Mouse (Mus musculus) embryo, embryonic 11.5 days (tissue): ENCODE data around the gene Tmem104.

Experiments
- DNase-seq: peaks from one replicate; pipeline ENCODE4 v3.0.0-alpha.2; 2012; ENCODE audit warnings: low read depth, low spot score

The Tmem104 gene

DNA sequence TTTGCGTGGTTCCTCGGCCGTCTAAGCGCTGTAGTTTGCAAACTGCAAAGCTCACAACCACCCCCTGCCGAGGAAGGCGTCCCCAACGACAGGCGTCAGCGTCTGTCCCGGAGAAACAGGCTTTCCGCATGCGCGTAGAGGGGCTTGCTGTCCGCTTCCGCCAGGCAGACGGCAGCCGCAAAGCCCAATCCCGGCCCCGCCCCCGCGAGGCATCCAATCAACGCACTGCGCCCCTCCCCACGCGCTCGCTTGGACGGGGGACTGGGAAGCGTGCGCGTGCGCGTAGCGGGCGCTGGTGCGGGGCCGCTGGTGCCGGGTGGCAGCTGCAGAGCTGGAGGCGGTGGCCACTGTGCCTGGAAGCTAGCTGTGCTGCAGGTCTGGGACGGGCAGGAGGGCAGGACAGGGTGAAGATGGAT, at the start of gene Tmem104:
Gene Tmem104, plus strand, starts transcription at position 264 of the 416 bp plus-strand sequence.
- peak; percentile 98 for DNase-seq

DNA sequence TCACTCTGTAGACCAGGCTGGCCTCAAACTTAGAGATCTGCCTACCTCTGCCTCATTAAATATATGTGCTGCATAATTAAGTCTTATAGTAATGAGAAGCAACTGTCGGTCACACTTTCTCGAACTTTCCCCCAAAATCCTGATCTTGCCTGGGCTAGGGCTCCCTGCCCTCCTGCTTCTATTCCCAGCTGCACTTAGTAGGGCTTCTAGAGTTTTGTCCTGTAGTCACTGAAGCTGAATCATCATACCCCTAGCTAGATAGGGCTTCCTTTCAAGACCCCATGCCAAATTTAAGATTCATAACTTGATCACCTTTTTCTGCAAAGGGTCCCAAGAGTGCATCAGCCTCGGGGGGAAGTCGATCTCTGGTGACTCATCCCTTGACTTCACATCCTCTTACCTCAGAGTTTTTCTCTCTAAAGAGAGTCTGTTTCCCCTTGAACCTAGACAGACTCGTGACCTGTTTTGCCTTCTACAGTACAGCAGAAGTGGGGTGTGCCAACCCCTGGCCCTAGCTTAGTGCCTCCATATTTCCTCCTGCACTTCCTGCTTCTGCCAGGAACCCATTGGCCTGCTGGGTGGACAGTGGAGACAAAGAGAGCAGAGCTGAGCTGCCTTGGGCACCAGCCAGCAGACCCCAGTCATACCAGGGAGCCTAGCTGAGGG, 48.6 kb upstream of the Tmem104 start:
- DNase-seq: no peak

DNA sequence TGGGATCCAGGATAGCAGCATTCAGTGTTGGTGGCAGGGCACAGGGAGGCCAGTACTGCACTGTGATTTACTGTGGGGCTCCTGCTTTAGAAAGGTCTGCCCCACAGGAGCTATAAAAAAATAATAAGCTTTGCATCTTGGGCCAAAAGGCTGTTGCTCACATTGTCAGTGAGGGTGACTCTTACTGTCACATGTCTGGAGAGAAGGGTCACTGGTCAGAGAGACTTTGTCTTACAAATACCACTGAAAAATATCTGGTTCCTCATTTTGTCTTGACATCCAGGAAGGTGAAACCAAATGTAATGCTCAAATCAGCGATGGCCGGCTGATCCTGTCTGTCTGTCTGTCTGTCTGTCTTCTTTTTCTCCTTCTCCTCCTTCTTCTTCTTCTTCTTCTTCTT, 45.3 kb upstream of the Tmem104 start:
- no peak for DNase-seq

- no peak for DNase-seq
These were observed 39.5 kb upstream of the Tmem104 start for GRCm38 (mm10) chr11:115147813-115148212.

DNA sequence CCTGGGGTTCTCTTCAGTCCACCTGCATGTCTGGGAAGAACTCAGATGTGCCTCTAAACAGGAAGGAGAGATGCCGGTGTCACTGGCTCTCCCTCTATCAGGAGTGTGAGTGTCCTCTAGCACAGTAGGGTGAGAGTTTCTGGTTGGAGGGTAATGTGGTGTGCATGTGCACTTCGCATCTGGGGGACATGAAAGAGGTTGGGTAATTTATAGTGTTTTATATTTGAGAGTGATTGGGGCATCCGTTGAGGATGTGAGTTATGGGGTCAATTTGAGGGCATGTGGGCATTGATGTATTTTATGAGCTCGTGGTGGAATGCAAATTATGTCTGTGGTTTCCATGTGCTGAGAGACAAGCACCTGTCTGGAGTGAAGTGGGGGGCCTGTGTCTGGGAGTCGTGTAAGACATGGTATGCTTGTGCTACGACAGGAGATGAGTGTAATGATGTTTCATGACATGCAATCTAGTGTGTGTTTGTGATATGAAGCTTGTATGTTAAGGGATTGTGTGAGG, 36.5 kb upstream of the Tmem104 start:
- DNase-seq: no peak

DNA sequence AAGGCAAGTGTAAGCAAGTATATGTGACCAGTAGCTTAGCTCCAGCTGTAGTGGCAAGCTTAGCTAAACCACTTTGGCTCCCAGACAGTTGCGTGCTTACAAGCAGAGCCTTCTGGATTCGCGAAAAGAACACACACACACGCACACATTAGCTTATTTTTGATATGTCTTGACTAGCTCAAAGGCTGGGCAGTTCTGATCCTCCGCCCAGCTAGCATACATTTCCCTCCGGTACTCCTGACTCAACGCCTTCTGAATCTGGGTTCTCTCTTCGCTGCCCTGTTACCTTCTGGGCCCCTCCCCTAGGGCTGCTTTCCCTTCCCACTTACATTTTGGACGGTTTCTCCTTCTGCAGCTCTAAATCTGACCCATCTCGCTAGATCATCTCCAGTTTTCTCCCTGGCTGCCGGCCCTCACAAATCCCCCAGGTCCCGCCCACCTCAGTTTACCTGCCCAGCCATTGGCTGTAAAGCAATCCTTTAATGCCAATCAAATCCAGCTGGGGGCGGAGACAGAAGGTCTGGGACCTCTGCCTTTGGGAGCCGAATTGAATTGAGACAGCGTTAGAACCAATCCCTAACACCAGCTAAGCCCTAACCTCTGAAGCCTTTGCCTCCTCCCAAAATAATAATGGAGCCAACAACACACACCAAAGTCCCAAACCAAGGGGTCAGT, 35.4 kb upstream of the Tmem104 start:
- no peak for DNase-seq

GRCm38 (mm10) chr11:115153088-115153487, 34.2 kb upstream of the Tmem104 start:
- DNase-seq: no peak

DNA sequence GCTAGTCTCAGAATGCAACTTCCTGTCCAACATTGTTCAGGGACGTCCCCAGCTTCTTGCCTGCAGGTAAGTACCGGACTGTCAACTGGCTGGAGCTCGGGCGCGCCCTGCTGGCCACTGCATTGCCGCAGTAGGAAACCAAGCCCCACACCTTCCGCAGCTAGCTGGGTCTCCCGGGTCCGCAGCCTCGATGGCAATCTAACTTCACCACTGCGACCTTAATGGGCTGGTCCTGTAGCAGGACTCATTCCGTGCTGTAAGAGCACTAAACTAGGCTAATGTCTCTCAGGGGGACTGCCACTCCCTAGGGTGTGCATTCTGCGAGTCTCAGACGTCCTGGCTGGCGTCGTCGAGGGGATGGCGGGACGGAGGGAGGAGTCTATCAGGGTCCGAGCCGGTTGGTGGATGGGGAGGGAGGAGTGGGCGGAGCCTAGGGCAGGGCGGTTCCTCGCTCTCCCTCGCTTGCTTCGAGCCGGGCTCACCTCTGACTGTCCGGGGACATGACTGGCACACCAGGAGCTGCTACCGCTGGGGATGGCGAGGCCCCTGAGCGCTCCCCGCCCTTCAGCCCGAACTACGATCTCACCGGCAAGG, 33.5 kb upstream of the Tmem104 start:
- DNase-seq: no peak

DNA sequence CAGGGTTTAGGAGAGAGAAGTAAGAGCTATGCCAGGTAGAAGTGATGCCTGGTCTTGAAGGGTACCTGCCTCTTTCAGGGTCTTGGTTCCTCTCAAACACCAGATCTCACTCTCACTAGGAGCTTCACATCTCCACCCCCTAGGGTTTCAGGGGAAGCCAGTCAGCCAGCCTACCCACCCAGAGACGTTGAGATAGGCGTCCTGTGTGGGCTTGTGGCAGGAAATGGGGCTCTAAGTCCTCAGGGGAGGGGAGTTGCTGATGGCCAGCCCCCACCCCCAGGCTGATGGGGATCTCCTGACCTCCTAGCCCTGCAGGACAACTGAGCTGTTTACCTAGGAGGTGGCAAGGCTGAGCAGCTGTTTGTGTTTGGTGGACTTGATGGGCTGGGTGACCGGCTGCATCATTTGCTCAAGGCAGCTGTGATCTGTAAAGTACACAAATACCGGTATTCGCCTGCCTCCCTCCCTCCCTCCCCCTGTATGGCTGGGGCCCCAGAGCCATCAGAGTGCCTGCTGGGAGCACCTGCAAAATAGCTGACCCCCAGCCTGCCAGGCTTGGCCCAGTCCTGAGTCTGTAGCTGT, 32.1 kb upstream of the Tmem104 start:
- DNase-seq: no peak

- no peak for DNase-seq
These were observed 29.2 kb upstream of the Tmem104 start for GRCm38 (mm10) chr11:115157933-115158719.

- no peak for DNase-seq
These were observed 27.1 kb upstream of the Tmem104 start for GRCm38 (mm10) chr11:115160016-115160797.

GRCm38 (mm10) chr11:115160883-115161577, 26.3 kb upstream of the Tmem104 start:
- no peak for DNase-seq

DNA sequence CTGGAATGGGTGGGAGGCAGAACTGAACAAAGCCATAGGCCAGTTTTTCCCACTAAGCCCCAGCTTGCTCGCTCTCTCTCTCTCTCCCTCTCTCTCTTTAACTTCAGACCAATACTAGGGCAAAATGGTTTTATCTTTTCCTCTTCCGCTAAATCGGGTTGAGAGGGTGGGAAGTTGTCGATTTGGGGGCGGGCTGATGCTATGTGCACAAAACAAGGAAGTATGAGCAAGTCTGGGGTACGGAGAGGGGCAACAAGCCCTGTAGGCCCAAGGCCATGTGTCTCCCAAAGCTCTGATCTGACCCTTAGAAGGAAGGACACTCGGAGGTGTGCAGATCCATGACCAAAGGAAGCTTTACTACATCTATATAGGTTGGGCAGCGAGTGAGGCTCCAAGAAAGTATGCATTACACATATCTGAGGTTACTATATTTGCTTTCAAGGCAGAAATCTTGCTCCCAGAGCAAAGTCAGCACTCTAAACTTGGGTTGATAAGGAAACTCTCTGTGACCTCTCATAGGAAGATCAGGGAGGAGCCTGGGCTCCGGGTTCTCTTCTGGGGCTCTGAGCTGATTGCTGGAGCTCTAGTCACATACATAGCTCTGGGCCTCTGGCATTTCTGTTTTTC, 25.6 kb upstream of the Tmem104 start:
- no peak for DNase-seq

DNA sequence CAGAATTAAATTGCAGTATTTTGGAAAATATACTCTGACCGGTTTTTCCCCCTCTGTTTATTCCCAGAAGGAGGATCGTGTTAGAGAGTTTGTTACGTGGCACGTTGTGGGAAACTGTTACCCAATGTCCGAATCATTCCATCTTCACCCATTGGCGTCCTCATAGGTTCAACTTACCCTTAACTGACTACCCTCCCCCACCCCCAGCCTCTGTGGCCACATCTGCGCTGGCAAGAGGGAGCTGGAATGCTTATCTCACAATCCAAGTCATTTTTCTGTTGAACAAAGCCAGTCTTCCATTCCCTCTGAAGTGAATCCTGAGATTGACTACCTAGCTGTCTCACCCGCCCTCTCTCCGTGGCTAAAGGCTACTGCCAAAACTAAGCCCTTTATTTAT, 25.1 kb upstream of the Tmem104 start:
- no peak for DNase-seq

GRCm38 (mm10) chr11:115162832-115163480, 24.3 kb upstream of the Tmem104 start, which contains the start of gene Slc9a3r1:
Gene Slc9a3r1, plus strand, starts transcription at chr11:115163341.
- peak; percentile 94 for DNase-seq

DNA sequence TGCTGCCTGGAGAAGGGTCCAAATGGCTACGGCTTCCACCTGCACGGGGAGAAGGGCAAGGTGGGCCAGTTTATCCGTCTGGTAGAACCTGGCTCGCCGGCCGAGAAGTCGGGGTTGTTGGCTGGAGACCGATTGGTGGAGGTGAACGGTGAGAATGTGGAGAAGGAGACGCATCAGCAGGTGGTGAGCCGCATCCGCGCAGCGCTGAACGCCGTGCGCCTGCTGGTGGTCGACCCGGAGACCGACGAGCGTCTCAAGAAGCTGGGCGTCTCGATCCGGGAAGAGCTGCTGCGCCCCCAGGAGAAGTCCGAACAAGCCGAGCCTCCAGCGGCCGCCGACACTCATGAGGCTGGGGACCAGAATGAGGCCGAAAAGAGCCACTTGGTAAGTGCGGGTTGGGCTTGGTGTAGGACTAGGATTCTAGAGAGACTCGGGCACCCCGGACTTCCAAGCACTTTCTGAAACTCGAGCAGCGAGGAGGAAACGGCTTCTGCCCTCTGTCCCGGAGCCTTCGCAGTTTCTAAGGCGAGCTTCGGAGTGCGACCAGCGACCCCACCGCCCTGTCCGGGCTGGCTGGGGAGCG, 23.6 kb upstream of the Tmem104 start:
- DNase-seq: no peak

DNA sequence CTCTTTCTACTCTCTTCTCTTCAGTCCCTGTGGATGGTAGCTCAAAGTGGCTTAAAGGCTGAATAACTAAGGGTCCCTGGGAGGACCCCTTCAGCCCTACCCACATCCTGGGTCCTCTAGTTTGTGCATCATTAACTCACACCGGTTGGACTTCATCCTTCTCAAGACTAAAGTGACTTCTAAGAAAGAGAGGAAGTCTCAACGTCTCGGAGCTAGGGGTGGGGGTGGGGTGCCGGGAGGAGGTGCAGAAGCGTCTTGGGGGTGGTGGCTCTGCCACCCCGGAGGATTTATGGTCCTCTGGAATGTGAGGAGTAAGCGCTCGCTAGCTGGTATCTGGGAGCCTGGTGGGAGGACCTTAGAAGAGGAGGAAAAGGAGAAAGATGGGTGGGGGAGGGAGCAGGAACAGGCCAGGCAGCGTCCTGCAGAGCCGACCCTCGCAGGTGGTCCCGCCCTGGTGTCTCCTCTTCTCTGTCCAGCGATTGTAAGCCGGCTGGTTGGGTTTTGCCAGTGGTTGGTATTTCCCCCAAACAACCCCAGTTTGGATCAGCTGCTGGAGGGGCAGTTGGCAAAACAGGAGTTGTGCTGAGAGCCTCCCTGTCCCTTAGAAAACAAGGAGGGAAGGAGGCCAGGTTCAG, 22.8 kb upstream of the Tmem104 start:
- no peak for DNase-seq

- no peak for DNase-seq
These were observed 22.3 kb upstream of the Tmem104 start for GRCm38 (mm10) chr11:115164976-115165374.
